Mouse (Mus musculus) lung, postnatal 4 days (tissue): ENCODE measurements at regions not wholly inside any gene's neighbourhood (a gene's known extent, or its start where the extent isn't known, plus 50 kb on each side); places are given as distances from the start of the nearest gene placed in this dataset.

Experiments used
- DNase-seq, 2 experiments: peaks; one replicate each; pipeline ENCODE4 v3.0.0; 2021

- no peak for DNase-seq
Measured at GRCm38 (mm10) chr13:90280976-90281375, 191.6 kb upstream of the Xrcc4 start.

GRCm38 (mm10) chr13:90279786-90280382 lies 190.5 kb upstream of the Xrcc4 start:
- no peak for DNase-seq

GRCm38 (mm10) chr13:90279355-90279754 lies 189.9 kb upstream of the Xrcc4 start:
- DNase-seq = no peak

GRCm38 (mm10) chr13:90259071-90259742 lies 169.8 kb upstream of the Xrcc4 start:
- no peak for DNase-seq

GRCm38 (mm10) chr13:90252981-90253380 lies 163.6 kb upstream of the Xrcc4 start:
- no peak for DNase-seq

GRCm38 (mm10) chr13:90245997-90246765 lies 156.8 kb upstream of the Xrcc4 start:
- DNase-seq = no peak

- no peak for DNase-seq
Measured at GRCm38 (mm10) chr13:90238331-90238730, 148.9 kb upstream of the Xrcc4 start.

- DNase-seq = no peak
Measured at GRCm38 (mm10) chr13:90233986-90234385, 144.6 kb upstream of the Xrcc4 start.

GRCm38 (mm10) chr13:90233561-90233960 lies 144.2 kb upstream of the Xrcc4 start:
- no peak for DNase-seq

GRCm38 (mm10) chr13:90229106-90229505 lies 139.7 kb upstream of the Xrcc4 start:
- no peak for DNase-seq

GRCm38 (mm10) chr13:90226212-90226611 lies 136.8 kb upstream of the Xrcc4 start:
- no peak for DNase-seq

- no peak for DNase-seq
Measured at GRCm38 (mm10) chr13:90212390-90212789, 123.0 kb upstream of the Xrcc4 start.

- DNase-seq = no peak
Measured at GRCm38 (mm10) chr13:90207875-90208274, 118.5 kb upstream of the Xrcc4 start.
